Mouse (Mus musculus) bone marrow macrophage, adult 2 months (primary cell): ENCODE measurements around the gene Rbpms2. TPM values are rescaled to one million over a fixed set of nuclear protein-coding genes. Genes with fewer than 3 reads are reported as not detected.

ENCODE experiments used
- H3K27ac ChIP-seq: 2 replicates; pipeline ENCODE4 v1.5.1; 2012; ENCODE audit warnings: low read depth, low read length; ENCODE audit not compliant: insufficient read depth
- H3K4me1 ChIP-seq: 2 replicates; pipeline ENCODE4 v1.6.1; 2012; ENCODE audit warnings: low read length; ENCODE audit not compliant: control insufficient read depth, insufficient read depth
- H3K4me3 ChIP-seq: 2 replicates; pipeline ENCODE4 v1.5.1; 2012; ENCODE audit warnings: mild to moderate bottlenecking, low read length, moderate library complexity; ENCODE audit not compliant: insufficient read depth
- CTCF ChIP-seq: IDR thresholded peaks from 2 replicates; pipeline ENCODE4 v1.5.1; 2012; ENCODE audit warnings: low read depth, mild to moderate bottlenecking, low read length, moderate library complexity
- POLR2A ChIP-seq: IDR thresholded peaks from 2 replicates; pipeline ENCODE4 v1.6.1; 2012; ENCODE audit warnings: mild to moderate bottlenecking, low read depth, low read length, borderline replicate concordance
- polyA plus RNA-seq: library from polyadenylated mRNA; stranded (reverse); fragments of >200 nt; gene quantifications from 2 replicates; pipeline ENCODE4 v1.2.4, GENCODE M21; 2012; ENCODE audit not compliant: missing spikeins, insufficient read depth, insufficient read length

Gene Rbpms2
- polyA plus RNA-seq, 1 experiment = not detected

DNA sequence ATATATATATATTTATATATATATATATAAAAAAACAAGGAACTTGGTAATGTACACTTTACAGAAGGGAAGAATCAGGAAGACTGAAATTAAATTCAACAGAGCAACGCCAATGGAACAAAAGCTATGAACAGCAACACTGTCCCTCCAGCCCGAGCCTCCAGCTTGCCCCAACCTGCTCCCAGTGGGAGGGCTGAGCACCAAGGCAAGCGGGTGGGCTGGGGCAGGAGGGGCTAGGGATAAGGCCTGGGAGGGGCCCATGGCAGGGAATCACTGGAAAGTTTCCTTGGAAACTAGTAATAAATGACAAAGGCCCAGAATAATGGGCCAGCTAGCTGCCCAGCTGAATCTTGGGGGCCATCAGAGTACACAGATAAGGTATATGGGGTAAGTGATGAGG is 63.0 kb downstream of the Rbpms2 start:
- peaks cover 36% of the 10 kb centered on the region for H3K4me1 ChIP-seq
- TF ChIP-seq CTCF = no peak
- no peak for TF ChIP-seq POLR2A
- no peak overlapping the region for H3K4me3 ChIP-seq
- peak overlapping the region; percentile 32 for H3K27ac ChIP-seq

GRCm38 (mm10) chr9:65692959-65693603 is 63.6 kb downstream of the Rbpms2 start:
- H3K4me1 ChIP-seq = peaks cover 42% of the 10 kb centered on the region
- peak overlapping the region; percentile 13; the same call in 1 of the 2 replicates for H3K4me3 ChIP-seq
- TF ChIP-seq POLR2A (no peak), CTCF (no peak)
- H3K27ac ChIP-seq = peak overlapping the region; percentile 76

DNA sequence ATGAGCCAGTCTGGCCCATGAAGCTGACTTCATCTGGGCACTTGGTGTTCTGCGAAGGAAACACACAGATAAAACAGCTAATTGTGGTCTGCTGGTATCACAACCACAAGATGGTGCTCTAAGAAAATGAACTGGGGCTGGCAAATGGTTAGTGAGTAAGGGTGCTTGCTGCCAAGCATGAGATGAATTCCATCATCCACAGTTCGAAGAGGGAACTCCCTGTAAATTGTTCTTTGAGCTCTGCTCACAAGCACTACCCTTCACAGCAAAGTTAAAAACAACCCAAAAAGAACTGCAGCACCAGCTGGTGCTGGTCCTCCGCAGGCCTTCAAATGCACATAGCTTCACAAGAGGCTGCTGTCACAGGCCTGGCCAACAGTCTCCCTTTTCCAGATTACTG is 66.2 kb downstream of the Rbpms2 start:
- Histone ChIP-seq H3K27ac (no peak overlapping the region), H3K4me1 (peaks cover 43% of the 10 kb centered on the region), H3K4me3 (no peak overlapping the region)
- TF ChIP-seq POLR2A (no peak), CTCF (no peak)

GRCm38 (mm10) chr9:65696337-65696736 is 66.9 kb downstream of the Rbpms2 start:
- no peak for TF ChIP-seq POLR2A
- TF ChIP-seq CTCF = no peak
- no peak overlapping the region for H3K27ac ChIP-seq
- peaks cover 43% of the 10 kb centered on the region for H3K4me1 ChIP-seq
- no peak overlapping the region for H3K4me3 ChIP-seq

DNA sequence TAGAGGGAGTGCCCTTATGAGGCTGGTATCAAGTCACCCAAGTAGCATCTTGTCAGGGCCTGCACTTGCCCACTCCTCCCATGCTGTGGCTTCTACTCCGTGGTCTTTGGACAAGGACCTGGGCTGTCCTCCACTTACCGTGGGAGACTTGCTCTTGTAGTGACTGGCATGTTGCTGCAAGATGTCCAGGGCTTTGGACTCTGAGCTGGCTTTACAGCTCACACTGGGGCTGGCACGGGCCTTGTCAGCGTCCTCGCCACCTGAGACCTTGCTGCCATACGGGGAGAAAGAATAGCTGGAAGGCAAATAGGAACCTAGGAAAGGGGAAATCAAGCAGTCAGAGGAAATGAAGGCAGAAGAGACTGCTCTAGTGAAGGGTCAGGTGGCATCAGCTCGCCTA is 67.9 kb downstream of the Rbpms2 start:
- TF ChIP-seq POLR2A (no peak), CTCF (no peak)
- no peak overlapping the region for H3K4me3 ChIP-seq
- H3K27ac ChIP-seq = no peak overlapping the region
- H3K4me1 ChIP-seq = peaks cover 41% of the 10 kb centered on the region

DNA sequence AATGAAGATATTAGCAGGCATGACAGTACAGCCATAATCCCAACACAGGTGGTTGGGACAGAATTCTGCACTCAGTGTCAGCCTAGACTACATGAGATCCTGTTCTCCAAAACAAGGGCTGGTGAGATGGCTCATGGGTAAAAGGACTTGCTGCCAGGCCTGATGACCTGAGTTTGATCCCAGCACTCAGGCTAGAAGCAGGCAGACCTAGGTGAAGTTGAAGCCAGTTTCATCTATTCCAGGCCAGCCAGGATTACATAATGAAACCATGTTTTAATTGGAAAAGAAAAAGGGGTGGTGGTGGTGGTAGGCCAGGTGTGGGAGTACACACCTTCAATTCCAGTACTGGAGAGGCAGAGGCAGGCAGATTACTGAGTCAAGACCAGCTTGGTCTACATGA is 68.5 kb downstream of the Rbpms2 start:
- Histone ChIP-seq H3K27ac (no peak overlapping the region), H3K4me1 (peaks cover 40% of the 10 kb centered on the region), H3K4me3 (no peak overlapping the region)
- TF ChIP-seq CTCF (no peak), POLR2A (no peak)

GRCm38 (mm10) chr9:65700504-65700903 is 71.1 kb downstream of the Rbpms2 start:
- H3K27ac ChIP-seq = no peak overlapping the region
- no peak overlapping the region for H3K4me3 ChIP-seq
- no peak for TF ChIP-seq CTCF
- peaks cover 24% of the 10 kb centered on the region for H3K4me1 ChIP-seq

DNA sequence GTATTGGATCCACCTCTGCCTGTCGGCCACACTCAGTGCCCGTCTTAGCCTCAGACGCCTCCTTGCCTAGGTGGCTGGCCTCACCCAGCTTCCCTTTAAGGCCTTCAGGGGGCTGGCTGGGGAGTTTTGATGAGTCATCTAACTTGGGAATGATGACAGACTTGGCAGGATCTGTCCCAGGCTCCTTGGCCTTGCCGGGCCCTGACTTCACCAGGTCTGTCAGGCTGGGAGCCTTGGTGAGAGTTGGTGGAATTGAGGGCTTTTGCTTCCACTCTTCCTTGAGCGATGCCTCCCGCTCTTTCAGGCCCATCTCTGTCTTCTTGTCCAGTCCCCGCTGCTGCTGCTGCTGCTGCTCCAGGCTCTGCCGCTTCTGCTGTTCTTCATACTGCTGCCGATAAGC is 72.8 kb downstream of the Rbpms2 start:
- H3K27ac ChIP-seq = no peak overlapping the region
- TF ChIP-seq POLR2A (no peak), CTCF (no peak)

GRCm38 (mm10) chr9:65703241-65703640 is 73.8 kb downstream of the Rbpms2 start:
- Histone ChIP-seq H3K4me3 (no peak overlapping the region), H3K4me1 (peaks cover 5% of the 10 kb centered on the region), H3K27ac (no peak overlapping the region)
- TF ChIP-seq POLR2A (no peak), CTCF (no peak)

More for the DNA sequence above, 72.8 kb downstream of the Rbpms2 start:
- Histone ChIP-seq H3K4me3 (no peak overlapping the region), H3K4me1 (peaks cover 14% of the 10 kb centered on the region)

DNA sequence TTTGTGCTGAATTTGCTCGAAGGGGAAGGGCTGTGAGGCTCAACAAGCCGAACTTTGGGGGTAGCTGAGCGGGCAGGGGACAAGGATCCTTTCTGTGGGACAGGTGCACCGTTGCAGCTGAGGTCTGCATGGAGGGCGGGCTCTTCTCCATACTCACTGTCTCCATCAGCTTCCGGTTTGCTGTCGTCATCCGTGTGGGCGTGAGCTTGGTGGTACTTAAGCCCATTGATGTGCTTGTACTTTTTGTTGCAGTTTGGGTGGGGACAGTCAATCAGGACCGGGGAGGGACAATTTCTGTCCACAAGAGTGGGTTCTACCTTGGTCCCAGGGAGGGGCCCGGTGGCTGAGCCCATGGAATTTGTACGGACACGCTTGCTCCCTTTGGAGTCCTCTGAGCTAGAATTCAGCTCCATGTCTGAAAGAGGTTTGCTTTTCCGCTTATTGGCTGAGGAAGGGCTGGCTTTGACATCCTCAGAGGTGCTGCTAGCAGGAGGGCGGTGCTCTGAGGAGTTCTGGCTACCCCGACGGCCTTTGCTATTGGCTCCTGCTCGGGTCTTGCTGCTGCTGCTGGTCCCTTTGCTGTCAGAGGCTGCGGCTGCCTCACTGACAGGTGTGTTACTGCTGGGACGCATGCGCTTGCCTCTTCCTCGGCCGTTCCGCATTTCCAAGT is 74.6 kb downstream of the Rbpms2 start:
- Histone ChIP-seq H3K4me1 (peaks cover 5% of the 10 kb centered on the region), H3K27ac (no peak overlapping the region), H3K4me3 (no peak overlapping the region)
- no peak for TF ChIP-seq POLR2A
- no peak for TF ChIP-seq CTCF

Other genes with a start within 250 kb of the Rbpms2 start
- gene Kbtbd13, start 238.0 kb upstream of the Rbpms2 start, polyA plus RNA-seq = not detected in 2 replicates
- gene Rasl12, start 231.1 kb upstream of the Rbpms2 start, polyA plus RNA-seq = not detected in 2 replicates
- gene Slc51b, start 206.7 kb upstream of the Rbpms2 start, polyA plus RNA-seq = not detected in 2 replicates
- 11.6 and 19.1 TPM in 2 replicates for gene Mtfmt, start 193.9 kb upstream of the Rbpms2 start, polyA plus RNA-seq
- gene Spg21, start 168.7 kb upstream of the Rbpms2 start, polyA plus RNA-seq = 95.1 and 104 TPM in 2 replicates
- gene Ankdd1a, start 109.5 kb upstream of the Rbpms2 start, polyA plus RNA-seq = 4.1 and 6.4 TPM in 2 replicates
- 193 and 213 TPM in 2 replicates for gene Plekho2, start 49.6 kb upstream of the Rbpms2 start, polyA plus RNA-seq
- 3.8 and 4.4 TPM in 2 replicates for gene Pif1, start 42.5 kb upstream of the Rbpms2 start, polyA plus RNA-seq
- gene Oaz2, start 38.4 kb downstream of the Rbpms2 start, polyA plus RNA-seq = 51.5 and 58.1 TPM in 2 replicates
- gene Zfp609, start 197.9 kb downstream of the Rbpms2 start, polyA plus RNA-seq = 8.8 and 10.9 TPM in 2 replicates